Mouse (Mus musculus) lung, postnatal 0 days (tissue): ENCODE data around the gene Map1lc3a.

Experiments used
- CTCF ChIP-seq: IDR thresholded peaks from 2 replicates; pipeline ENCODE4 v1.5.1; 2016; ENCODE audit warnings: antibody characterized with exemption, mild to moderate bottlenecking
- EP300 ChIP-seq: IDR thresholded peaks from 2 replicates; pipeline ENCODE4 v1.6.1; 2016; ENCODE audit warnings: antibody characterized with exemption, mild to moderate bottlenecking, control low read depth

GRCm38 (mm10) chr2:155242296-155242855 is 33.7 kb upstream of the Map1lc3a start:
- no peak for TF ChIP-seq CTCF
- no peak for TF ChIP-seq EP300
